Mouse (Mus musculus) embryonic fibroblast, embryonic 13.5 days (primary cell): ENCODE results near the gene Gm44503. TPM values are rescaled to one million over a fixed set of nuclear protein-coding genes. Genes with fewer than 3 reads are reported as not detected.

Source experiments
- H3K27ac ChIP-seq: 2 replicates; pipeline ENCODE4 v1.5.1; 2012; ENCODE audit warnings: low read length, control low read depth, inconsistent platforms; ENCODE audit not compliant: insufficient read depth
- H3K4me1 ChIP-seq: 2 replicates; pipeline ENCODE4 v1.6.1; 2011; ENCODE audit warnings: low read length; ENCODE audit not compliant: control insufficient read depth, insufficient read depth
- H3K4me3 ChIP-seq: 2 replicates; pipeline ENCODE4 v1.5.1; 2011; ENCODE audit warnings: mild to moderate bottlenecking, control low read depth, low read length; ENCODE audit not compliant: insufficient read depth
- CTCF ChIP-seq: IDR thresholded peaks from 2 replicates; pipeline ENCODE4 v1.5.1; 2011; ENCODE audit warnings: mild to moderate bottlenecking, control low read depth, low read length, moderate library complexity, borderline replicate concordance; ENCODE audit not compliant: insufficient read depth
- POLR2A ChIP-seq: IDR thresholded peaks from 2 replicates; pipeline ENCODE4 v1.6.1; 2011; ENCODE audit warnings: low read depth, mild to moderate bottlenecking, control low read depth, low read length, moderate library complexity
- polyA plus RNA-seq: library from polyadenylated mRNA; stranded (reverse); fragments of >200 nt; gene quantifications from 2 replicates; pipeline ENCODE4 v1.2.4, GENCODE M21; 2011; ENCODE audit warnings: low read depth; ENCODE audit not compliant: missing spikeins, insufficient read length

The Gm44503 gene
- polyA plus RNA-seq, 1 experiment = 0.30 TPM

- Histone ChIP-seq H3K4me1 (no peaks in the 10 kb centered on the region), H3K4me3 (no peak overlapping the region), H3K27ac (no peak overlapping the region)
- no peak for TF ChIP-seq POLR2A
- TF ChIP-seq CTCF = no peak
These were observed 38.2 kb downstream of the Gm44503 start for GRCm38 (mm10) chr9:72996806-72997205.

- Histone ChIP-seq H3K4me1 (no peaks in the 10 kb centered on the region), H3K27ac (no peak overlapping the region), H3K4me3 (no peak overlapping the region)
- TF ChIP-seq CTCF = no peak
- TF ChIP-seq POLR2A = no peak
These were observed 41.8 kb downstream of the Gm44503 start for GRCm38 (mm10) chr9:73000487-73000886.

DNA sequence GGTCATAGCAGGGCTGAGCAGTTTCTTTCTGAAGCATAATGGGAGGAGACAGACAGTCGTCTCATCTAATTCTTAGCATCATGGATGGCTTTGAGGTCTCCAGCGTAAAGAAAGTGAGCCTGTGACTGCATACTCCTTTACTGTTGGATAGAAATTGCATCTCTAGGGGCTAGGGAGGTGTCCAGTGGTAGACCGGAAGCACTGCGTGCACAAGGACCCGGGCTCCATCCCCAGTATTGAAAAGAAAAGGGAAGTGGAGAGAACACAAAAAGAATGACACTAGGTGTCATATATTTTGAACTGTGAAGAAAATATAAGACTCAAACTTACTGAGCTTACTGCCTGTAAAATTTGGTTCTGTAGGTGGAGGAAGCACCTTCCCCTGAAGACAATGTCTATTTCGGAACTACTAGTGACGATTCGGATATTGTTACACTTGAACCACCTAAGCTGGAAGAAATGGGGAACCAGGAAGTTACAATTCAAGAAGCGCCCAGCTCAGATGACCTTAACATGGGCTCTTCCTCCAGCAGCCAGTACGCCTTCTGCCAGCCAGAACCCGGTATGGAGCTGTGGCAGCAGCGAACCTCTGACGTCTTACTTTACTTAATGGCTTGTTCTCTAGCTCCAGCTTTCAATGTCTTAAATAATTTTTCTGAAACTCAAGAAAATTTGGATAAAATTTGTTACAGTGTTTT, 42.8 kb downstream of the Gm44503 start:
- no peak overlapping the region for H3K4me3 ChIP-seq
- no peak overlapping the region for H3K27ac ChIP-seq
- H3K4me1 ChIP-seq = no peaks in the 10 kb centered on the region
- no peak for TF ChIP-seq CTCF
- no peak for TF ChIP-seq POLR2A

GRCm38 (mm10) chr9:73002177-73002576, 43.5 kb downstream of the Gm44503 start:
- Histone ChIP-seq H3K4me3 (no peak overlapping the region), H3K27ac (no peak overlapping the region), H3K4me1 (no peaks in the 10 kb centered on the region)
- no peak for TF ChIP-seq POLR2A
- no peak for TF ChIP-seq CTCF

DNA sequence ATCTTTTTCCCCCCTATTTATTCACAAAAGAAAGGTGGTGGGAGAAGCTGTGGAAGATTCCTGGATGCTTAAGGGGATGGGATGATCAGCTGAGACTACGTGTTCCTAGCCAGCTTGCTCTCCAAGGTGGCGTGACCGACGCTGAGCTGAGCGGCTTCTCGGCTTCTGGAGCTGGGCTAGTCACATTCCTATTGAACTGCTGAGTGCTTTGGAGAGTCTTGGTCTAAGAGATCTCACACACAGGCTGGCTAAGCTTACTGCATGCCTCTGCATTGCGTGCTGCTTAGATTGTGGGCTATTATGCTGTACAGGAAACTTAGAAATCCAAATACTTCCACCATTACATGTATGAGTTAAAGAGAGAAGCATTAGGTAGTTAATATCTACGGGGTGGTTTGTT, 45.4 kb downstream of the Gm44503 start:
- TF ChIP-seq POLR2A (no peak), CTCF (no peak)
- Histone ChIP-seq H3K4me3 (no peak overlapping the region), H3K4me1 (no peaks in the 10 kb centered on the region), H3K27ac (no peak overlapping the region)

- no peaks in the 10 kb centered on the region for H3K4me1 ChIP-seq
- no peak for TF ChIP-seq POLR2A
- TF ChIP-seq CTCF = no peak
- H3K4me3 ChIP-seq = no peak overlapping the region
- H3K27ac ChIP-seq = no peak overlapping the region
These were observed 46.5 kb downstream of the Gm44503 start for GRCm38 (mm10) chr9:73005106-73005505.

- Histone ChIP-seq H3K4me1 (no peaks in the 10 kb centered on the region), H3K4me3 (no peak overlapping the region), H3K27ac (no peak overlapping the region)
- no peak for TF ChIP-seq POLR2A
- no peak for TF ChIP-seq CTCF
These were observed 47.5 kb downstream of the Gm44503 start for GRCm38 (mm10) chr9:73006175-73006574.

- TF ChIP-seq POLR2A = no peak
- TF ChIP-seq CTCF = no peak
- H3K4me1 ChIP-seq = no peaks in the 10 kb centered on the region
- no peak overlapping the region for H3K27ac ChIP-seq
- H3K4me3 ChIP-seq = no peak overlapping the region
These were observed 49.7 kb downstream of the Gm44503 start for GRCm38 (mm10) chr9:73008384-73008783.

GRCm38 (mm10) chr9:73012629-73013028, 54.0 kb downstream of the Gm44503 start:
- TF ChIP-seq POLR2A (no peak), CTCF (no peak)
- Histone ChIP-seq H3K4me3 (no peak overlapping the region), H3K27ac (no peak overlapping the region), H3K4me1 (no peaks in the 10 kb centered on the region)

DNA sequence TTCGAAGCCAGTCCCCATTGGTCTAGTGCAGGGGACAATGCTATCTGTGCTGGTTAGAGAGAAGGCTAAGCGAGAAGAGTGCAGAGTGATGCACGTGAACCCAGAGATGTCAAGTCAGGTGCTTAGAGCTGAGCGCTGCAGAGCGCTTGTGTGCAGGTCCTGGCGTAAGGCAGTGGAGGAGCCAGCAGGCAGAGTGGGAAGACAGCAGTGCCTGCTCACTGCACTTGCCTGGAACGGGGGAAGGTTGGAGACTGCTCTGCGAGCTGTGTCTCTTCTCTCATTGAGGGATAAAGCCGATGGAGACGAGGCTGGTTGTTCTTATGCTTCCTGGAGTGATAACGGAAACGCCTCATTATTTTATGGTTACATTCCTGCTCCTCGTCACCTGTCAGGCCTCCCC, 56.1 kb downstream of the Gm44503 start:
- TF ChIP-seq CTCF = no peak
- no peak for TF ChIP-seq POLR2A
- no peak overlapping the region for H3K27ac ChIP-seq
- H3K4me3 ChIP-seq = no peak overlapping the region
- no peaks in the 10 kb centered on the region for H3K4me1 ChIP-seq

DNA sequence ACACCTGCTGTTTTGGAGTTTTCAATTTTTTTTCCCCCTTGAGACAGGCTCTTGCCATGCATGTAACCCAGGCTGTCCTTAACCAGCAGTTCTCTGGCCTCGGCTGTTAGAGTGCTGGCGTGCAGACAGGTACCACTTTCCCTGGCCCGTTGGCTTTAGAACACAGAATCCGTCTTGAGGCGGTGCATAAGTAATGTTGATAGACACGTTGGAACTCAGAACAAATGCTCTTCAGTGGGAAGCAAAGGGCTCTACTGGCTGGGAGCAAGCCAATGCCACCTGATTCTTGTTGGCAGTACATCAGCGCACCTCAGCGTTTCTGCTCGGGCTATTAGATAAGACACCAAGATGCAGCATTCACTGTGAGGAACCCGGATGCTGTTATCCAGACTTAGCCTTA, 61.2 kb downstream of the Gm44503 start:
- no peak overlapping the region for H3K4me3 ChIP-seq
- TF ChIP-seq CTCF = no peak
- no peaks in the 10 kb centered on the region for H3K4me1 ChIP-seq
- H3K27ac ChIP-seq = no peak overlapping the region
